Mouse (Mus musculus) retina, postnatal 1 day (tissue): Measurements from ENCODE around the gene Mob3b.

Experiments used
- DNase-seq: peaks from one replicate; pipeline ENCODE4 v3.0.0-alpha.2; 2012

Gene Mob3b

DNA sequence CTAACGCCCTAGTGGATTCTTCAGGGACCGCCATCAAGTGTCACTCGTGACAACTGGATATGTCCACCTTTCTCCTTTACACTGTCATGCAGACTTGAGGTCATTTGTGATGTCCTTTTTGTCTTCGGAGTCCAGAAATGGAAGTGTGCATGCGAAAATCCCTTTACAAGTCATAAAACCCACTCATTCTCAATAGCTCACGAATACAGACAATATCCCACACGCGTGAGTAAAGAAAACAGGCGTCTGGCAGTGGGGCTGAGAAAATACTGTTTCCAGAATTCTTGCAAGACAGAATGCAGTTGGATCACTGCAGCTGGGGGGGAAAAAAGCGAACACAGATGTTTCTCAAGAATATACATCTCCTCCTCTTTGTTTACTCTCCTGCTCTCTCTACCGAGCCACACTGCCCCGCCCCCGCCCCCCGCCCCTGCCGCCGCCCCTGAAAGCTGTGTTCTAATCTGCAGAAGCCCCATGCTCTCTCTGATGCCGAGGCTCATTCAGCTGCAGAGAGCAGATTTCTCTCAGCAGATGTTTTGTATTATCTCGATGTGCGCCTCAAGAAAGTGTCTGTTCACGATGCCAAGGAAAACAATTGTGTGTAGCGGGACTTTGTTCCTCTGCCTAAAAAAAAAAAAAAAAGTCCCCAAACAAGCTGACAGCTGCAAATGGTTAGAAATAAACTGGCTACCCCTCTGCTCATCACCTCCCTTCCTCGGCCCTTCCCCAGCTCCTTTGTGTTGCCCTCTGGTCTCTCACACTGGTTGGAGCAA lies 164.2 kb downstream of the Mob3b start:
- peak; percentile 74 for DNase-seq

DNA sequence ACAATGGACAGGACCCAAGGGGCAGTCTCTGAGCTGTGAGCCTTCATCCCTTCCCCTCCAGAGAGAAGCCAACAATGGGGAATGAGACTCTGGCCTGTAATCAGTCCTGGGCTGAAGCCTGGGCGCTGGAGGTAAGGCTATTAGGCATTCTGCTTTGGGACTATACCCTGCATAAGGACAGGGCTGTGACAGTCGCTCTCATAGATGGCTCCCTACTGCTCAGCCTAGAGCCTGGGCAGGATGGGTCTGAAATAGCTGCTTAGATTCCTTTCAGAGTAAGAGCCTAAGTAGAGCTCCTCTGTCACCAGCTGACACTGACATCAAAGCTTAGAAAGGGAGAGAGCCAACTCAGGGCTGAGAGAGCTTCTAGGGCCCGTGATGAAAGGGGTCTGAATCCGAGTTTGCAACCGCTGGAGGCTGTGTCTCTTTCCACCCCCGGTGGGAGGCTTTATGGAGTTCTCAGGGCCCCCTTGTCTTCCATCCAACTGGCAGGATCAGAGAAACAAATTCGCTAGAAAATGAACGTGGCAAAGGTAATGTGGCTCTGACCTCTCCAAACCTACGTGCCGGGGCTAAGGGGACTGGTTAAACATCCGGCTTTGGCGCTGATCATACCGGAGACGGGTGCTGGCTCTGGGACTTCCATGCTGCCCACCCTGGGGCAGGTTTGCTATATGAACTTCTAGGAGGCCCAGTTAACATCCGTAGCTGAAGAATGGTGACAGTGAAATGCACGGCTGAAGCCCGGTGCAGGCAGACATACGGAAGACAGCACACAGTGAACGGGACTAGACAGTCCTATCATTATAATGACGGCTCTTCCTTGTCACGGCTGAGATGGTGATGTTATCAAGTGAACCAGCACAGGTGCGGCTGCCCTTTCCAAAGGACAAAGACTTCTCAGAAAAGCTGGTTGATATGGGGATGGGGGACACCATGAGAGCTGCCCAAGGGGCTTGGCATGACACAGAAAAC lies 165.1 kb downstream of the Mob3b start:
- DNase-seq: peak; percentile 31

DNA sequence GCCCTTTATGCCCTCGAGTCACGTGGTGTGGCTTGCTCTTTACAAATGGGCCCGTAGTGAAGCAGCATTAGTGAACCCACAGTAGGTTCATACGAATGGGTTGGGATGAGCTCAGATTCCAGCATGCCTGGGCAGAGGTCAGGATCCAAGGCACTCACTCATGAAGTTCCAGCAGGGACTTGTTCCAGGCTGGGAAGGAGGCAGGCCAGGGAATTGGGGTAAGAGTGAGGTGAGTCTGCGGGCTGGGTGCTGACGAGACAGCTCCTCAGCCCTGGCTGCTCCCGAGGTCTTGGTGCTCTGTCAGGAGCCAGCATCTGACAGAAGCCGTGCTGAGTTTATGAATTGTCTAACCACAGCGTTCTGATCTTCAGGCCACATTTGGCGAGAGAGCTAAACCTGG lies 166.2 kb downstream of the Mob3b start:
- DNase-seq: no peak

DNA sequence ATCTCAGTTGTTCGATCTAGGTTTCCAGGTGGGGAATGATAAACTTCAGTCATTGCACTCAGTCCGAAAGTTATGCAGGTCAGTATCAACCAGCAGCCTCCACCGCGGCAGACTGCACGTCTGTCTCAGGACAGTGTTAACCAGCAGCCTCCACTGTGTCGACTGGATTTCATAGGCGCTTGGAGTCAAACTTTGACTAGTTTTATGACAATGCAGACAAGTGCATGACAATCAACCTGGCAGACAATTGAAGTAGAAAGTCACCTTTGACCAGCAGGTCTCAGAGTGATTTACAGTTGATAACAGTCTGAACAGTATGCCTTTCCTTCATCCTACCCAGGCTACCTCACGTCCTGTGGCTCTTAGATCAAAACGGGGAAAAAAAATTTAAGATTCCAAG lies 166.6 kb downstream of the Mob3b start:
- no peak for DNase-seq

DNA sequence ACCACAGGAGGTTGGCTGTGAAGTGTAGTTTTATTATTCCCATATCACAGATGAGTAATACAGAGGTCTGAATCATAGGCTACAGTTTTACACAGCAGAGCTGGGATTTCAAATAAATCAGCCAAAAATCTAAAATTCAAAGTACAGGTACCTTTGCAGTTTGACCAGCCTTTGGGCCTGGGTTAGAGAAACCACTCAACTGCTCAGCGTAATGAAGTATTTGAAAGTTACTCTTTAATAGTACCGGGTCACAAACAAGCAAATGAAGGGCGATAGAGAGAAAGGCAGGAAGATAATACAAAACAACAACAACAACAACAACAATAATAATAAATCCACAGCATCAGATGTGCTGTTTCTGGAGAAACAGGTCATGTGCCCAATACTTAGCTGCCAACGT lies 169.7 kb downstream of the Mob3b start:
- DNase-seq: no peak

DNA sequence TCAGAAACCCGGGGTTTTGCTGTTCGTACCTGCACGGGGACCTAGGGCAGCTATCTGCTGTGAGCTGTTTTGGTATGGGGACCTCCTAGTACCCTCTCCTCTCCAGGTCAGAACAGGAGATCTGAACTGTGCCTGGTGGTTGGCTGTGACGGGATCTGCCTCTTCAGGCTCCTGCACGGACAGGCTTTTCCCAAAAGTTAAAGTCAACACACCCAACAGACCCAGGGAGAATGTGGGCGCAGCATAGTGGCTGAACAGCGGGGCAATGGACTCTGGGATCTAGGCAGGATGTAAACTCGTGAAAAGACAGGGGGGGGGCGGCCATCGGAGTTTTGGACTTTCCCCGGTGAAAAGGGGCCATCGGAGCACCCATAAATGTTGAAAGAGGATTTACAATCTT lies 170.2 kb downstream of the Mob3b start:
- no peak for DNase-seq

DNA sequence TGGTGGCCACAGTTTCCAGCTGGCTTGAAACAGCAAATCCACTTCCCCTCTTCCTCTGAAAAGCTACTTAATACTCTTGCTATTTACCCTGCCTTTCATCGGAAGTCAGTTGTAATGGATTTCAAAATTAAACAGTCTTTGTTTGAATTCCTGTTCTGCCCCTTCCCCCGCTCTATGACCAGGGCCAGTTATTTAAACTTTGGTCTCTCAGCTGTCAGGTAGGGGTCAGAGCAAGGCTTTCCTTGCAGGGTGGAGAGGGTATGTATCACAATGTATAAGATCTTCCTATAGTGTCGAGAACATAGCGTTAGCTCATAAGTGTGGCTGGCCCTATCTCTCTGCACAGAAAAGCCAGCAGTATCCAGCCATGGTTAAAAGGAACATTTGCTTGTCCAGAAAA lies 170.6 kb downstream of the Mob3b start:
- DNase-seq: no peak

DNA sequence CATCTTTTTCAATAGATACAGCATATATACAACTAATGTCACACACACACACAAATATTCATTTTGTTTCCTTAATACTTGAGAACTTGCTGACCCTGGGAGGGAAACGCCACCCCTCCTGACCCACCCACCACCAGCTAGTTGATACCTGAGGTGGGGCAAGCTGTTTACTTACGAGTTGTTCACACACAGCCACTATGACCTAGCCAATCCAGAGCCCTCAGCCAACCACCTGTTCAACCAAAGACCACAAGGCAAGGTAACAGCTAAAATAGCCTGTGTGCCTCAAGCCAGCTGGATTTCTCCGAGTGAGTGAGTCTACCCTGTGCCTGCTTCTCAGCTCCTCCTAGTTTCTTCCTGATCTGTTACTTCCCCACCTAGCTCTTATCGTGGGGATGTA lies 172.9 kb downstream of the Mob3b start:
- DNase-seq: no peak

DNA sequence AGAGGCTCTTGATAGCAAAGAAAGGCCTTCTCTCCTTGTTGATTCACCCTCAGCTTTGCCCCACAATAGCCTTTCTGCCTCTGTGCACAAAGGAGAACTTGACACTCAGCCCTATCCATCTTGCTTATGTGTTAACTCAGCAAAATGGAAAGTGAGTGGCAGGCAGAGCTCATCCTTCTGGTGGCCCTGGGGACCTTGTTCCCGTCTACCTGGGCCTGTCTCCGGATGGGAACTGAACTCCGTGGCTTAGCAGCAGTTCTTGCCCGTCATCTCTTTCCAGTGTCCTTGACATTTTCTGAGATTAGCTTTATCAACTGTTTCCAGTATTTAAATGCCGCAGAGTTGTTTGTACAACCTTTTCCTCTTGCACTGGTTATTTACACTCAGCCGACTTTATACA lies 173.8 kb downstream of the Mob3b start:
- no peak for DNase-seq

DNA sequence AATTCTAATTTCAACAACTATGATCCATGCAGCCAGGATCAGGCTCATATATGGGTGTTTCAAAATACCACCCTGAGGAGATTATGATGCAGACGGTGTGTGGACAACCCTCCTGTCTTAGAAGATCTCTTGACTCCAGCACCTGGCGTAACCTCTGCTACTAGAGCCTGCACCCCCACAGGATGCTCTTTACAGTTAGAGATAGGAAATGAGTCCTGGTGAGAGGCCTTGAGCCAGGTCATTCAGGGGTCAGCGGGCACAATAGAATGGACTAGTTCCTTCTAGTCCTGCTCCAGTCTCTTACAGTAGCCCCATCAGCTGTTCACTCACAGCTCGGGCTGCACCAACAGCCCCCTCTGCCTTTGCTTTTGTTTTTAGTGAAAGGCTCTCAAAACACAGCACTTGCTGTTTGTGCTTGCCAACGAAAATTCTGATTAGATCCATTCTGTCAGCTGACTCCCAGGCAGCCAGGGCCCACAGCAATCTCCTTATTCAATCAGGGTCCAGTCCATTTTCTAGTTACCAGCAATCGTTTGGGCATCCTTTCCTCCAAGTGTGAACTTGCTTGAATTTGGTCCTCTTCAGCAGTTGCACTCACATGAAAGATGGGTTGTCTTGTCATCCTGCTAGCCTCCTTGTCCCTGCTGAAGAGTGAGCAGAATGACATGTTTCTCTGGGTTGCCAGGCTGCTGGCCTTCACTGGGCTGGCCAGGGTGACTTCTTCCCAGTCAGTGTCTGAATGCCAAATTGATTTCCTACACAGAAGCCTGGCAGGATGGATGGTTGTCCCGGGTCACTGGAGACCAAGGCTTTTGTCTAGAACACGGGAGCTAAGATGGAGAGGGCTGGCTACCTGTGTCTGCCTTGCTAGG lies 175.7 kb downstream of the Mob3b start:
- DNase-seq: no peak

DNA sequence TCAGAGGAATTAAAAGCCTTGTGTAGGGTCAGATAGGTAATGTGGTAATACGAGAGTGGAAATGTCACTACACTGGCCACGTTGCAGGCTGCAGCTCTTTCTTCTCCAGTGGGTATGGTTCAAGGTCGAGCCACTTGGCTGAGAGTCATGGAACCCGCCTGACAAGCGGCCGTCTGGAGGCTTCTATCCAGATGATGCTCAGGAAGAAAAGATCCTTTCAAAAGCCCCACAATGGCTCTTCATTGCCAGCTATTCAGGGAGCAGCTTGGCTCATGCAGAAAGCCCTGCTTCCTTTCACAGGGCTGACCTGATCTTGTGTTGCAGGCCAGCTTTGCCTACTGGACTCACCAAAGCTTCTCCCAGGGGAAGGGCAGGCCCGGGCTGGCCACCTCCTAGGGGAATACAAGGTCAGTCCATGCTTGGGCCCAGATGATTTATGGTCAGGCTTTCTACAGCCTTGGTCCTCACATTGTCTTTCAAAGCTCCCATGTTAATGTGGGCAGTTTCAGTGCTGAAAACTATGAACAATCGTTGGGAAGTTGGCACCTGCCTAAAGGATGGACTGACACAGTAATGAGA lies 176.7 kb downstream of the Mob3b start:
- no peak for DNase-seq

DNA sequence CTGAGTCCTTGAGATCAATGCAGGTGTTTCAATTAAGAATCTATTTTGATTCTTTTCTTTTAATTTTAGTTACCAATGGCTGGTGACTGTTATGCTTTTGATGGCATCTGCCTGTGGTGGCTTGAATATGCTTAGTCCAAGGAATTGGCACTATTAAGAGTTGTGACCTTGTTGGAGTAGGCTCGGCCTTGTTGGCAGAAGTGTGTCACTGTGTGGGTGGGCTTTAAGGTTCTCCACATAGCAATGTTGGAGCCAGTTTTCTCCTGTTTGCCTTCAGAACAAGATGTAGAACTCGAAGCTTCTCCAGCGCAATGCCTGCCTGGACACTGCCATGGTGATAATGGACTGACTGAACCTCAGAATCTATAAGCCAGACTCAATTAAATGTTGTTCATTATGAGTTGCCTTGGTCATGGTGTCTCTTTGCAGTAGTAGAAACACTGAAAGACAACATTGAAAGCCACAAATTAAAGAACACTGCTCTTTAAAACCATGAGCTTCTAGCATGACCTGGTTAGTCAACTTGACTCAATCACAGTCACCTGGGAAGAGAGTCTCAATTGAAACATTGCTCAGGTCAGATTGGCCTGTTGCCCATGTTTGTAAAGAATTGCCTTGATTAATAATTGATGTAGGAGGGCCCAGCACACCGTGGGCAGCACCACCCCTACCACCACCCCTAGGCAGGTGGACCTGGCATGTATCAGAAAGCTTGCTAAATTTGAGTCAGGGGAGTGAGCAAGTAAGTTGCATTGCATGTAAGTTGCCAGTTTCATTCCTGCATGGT lies 180.2 kb downstream of the Mob3b start:
- no peak for DNase-seq

DNA sequence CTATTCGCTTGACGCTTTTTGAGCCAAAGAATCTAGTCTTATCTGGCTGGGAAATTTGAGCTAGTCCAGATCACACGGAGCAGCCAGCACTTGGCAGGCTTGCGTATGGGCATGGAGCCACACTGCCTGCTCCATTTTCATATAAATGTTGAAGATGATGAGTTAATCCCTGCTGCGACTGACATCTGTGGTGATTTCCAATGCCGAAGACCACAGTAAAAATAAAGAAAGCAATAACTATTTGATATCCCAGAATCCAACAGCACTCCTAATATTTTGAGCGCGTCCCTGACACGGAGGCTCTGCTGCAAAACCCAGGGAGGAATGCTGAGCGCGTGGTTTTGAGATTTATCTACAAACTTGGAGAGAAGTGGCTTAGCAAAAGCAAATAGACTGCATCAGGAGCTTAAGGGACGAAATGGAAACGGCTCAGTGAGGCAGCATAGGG lies 180.9 kb downstream of the Mob3b start:
- no peak for DNase-seq

DNA sequence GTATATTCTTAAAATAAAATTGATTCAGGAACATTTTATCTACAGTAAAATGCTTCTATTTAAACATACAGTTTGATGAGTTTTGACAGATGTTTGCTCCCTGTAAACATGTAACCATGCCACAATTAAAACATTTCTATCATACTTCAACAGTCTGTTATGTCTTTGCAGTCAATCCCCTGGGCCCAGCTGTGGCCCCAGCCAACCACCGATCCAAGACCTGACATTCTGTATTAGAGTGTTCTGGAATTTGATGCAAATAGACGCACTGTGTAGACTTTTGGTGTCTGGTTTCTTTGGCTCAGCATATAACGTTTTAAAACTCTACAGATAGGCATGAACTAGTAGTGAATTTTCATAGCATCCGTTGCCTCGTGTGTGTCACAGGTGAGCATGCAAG lies 182.5 kb downstream of the Mob3b start:
- no peak for DNase-seq

DNA sequence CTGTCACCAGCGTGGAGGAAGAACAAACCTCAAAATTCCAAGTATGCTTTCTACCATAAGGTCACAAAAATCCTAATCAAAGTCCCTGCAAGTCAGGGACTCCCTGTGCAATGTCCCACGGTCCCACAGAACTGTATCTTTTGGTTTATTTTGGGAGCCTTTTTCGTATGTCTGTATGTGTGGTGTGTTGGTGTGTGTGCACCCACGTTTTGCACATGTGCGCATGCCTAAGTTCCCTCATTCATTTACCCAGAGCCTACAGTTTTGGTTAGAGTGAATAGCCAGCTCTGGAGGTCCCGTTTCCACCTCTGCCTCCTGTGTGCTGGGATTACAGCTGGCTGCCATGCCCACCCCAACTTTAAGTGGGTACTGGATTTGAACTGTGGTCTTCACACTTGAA lies 189.7 kb downstream of the Mob3b start:
- DNase-seq: no peak

DNA sequence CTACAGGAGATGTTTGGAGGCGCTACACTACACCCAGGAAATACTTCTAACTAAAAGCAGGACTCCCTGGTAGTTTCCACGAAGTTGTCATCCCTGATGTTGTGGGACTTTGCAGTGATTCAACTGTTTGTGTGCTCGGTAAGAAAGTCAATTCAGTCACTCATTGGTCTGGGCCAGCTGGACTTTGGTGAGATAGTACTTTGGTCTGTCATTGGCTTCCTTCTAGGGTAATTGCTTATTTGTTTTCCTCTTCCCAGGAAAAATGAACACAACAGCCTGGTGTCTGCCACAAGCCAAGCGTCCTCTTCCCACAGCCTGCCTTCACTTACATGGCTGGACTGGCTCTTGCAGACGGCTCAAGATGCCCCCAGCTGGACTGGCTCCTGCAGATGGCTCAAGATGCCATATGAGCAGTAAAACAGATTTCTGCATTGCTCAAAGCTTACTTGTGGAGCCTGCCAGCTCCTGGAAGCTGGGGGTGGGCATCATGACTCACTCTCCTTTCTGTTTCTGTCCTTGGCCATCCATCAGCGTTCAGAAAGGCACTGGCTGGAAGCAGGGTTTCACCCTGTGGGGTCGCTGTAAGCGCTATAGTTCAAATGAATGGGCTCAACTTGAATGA lies 190.8 kb downstream of the Mob3b start:
- DNase-seq: no peak

DNA sequence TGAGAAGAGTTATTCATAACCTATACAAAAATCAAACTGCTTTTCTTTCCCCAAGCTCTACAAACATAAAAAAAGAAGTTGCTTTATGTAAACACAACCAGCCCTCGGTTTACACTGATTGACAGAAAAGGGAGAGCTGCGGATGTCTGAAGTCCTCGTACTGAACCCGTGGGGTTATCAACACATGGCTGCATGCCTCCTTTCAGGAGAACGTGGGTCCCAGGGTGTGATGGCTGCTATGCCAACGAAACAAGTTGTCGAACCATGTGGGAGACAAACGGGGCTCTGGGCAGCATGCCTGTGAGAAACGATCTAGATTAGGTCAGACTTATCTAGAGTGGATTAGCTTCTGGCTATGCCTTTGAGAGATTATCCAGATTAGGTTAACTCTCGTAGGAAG lies 192.4 kb downstream of the Mob3b start:
- peak; percentile 22 for DNase-seq

DNA sequence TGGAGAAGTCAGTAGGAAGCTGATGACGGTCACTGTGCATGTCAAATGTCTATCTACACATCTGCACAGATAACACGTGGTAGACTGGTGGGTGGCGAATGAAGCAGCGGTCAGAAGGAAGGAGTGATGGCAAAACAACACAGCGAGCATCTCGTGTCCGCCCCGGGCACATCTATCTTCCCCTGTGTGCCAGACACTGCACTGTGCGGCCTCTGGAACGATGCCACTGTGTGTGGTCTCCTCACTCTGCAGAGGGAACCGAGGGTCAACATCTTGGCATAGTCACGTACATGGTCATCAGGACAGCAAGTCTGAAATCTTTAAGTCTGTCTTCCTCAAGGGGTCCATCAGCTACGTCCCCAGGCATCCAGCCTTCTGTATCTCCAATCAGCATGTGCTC lies 193.3 kb downstream of the Mob3b start:
- DNase-seq: no peak

DNA sequence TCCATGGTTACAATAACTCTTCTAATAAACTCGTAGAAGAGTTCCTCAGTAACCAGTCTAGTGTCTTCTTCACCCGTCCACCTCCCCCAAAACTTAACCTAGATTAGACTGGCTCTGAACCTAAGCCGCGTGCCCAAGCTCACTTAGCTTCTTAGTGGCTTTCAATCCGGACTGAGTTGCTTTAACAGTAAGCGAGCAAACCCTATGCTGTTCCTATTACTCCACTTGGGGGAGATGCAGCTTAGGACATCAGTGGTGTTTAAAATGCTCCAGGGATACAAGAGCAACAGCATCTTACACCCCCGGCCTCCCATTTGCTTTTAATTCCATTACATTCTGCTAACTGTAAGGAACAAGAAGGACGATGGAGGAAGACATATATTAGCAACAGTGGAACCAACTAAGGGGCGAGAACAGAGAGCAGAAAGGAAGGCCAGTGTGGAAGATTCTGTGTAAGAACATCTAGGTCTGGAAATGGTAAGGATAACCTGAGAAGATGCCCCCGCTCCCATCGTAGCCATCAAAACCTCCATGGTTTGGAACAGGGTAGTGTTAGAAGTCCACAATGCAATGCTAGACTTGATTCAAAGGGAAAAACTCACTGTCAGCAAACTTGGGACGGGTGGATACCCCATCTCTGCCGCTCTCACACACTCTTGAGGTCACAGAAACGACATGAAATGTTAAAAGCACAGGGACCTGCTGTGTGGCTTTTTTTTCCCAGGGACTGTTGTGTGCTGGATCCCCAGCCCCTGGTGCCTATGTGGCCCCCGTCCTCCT lies 196.3 kb downstream of the Mob3b start:
- DNase-seq: peak; percentile 40

DNA sequence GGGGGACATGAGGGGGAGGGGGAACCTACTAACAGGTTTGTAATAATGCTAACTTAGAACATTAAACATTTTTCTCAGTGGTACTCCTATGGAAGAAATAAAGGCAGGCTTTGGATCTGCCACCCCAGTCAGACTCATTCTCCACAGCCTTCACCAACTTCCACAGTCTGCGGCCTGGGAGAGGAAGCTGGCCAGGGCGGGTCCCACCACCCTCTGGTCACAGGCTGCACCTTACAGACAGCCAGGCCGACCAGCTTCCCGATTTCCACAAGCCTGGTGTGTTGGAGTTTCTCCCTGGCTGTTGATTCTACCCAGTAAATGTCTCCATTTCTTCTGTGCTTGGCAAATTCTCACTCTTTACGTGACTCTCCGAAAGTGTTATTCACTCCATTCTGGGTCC lies 197.8 kb downstream of the Mob3b start:
- DNase-seq: no peak
